Mouse (Mus musculus): ENCODE data around the gene Bag6. TPM values are rescaled to one million over a fixed set of nuclear protein-coding genes. Genes with fewer than 3 reads are reported as not detected.

The Bag6 gene
- total and polyA plus RNA-seq, 3 experiments = 26.0 to 152 (median 73.0) TPM

DNA sequence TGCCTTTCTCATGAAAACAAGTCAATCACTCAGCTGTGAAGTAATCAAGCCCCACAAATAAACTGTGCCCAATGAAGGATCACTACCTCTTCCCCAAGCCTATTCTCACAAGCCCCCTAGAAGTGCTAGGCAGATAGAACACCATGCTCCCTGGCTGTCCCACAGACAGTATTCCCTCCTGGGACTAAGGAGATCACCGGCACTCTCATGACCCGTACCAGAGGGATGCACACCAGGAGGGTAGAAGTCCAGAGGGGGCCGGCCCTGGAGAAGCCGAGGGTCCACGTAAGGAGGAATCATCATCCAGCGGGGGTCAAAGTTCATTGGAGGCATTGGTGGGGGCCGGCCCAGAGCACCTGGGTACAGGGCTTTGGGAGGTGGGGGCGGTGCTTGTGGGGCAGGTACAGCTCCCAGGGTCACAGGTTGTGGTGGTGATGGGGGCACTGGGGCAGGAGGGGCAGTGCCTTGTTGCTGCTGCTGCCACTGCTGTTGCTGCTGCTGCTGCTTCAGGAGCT, 22.7 kb downstream of the Bag6 start:
- H3K4me1 ChIP-seq (ENCODE audit: control insufficient read depth in 1 of 2, insufficient read depth in 2 of 2) = peaks cover 0 to 22% of the 10 kb centered on the region in 2 experiments; a peak in 2 of 4 replicates
- H3K9me3 ChIP-seq (replicated peaks; ENCODE audit: low read length) = no peaks in the 10 kb centered on the region
- in situ Hi-C loops (cut with MboI; ENCODE audit: low pct_ligation_motif_present, low pct_unique_long_range_greater_than_20kb, low sequenced_read_pairs) (no loop called here), dilution Hi-C loops (cut with MboI; ENCODE audit: extremely low pct_ligation_motif_present, extremely low pct_unique_long_range_greater_than_20kb, low sequenced_read_pairs) (no loop called here)
- H3K27ac ChIP-seq (ENCODE audit: insufficient read depth, low read depth) = no peak overlapping the region
- TF ChIP-seq KAT2A (IDR thresholded peaks at IDR 0.05; ENCODE audit: insufficient replicate concordance, low read length) = no peak
- TF ChIP-seq ZKSCAN1 (IDR thresholded peaks at IDR 0.05; ENCODE audit: borderline replicate concordance, low read depth, low read length) = no peak
- TF ChIP-seq MAFK (IDR thresholded peaks at IDR 0.05; ENCODE audit: insufficient replicate concordance, low read length) = no peak
- TF ChIP-seq JUN (IDR thresholded peaks at IDR 0.05; ENCODE audit: insufficient read depth, low read depth, low read length) = no peak
- TF ChIP-seq PAX5 (IDR thresholded peaks at IDR 0.05; ENCODE audit: low read length) = no peak
- no peak for TF ChIP-seq JUND (conservative IDR thresholded peaks at IDR 0.05; ENCODE audit: low read depth, low read length)
- TF ChIP-seq ZC3H11A (IDR thresholded peaks at IDR 0.05; ENCODE audit: low read depth, low read length) = no peak
- no peak for TF ChIP-seq MAZ (IDR thresholded peaks at IDR 0.05; ENCODE audit: low read depth, low read length)
- TF ChIP-seq MAX (IDR thresholded peaks at IDR 0.05; ENCODE audit: low read length) = no peak
- TF ChIP-seq CHD1 (IDR thresholded peaks at IDR 0.05; ENCODE audit: low read depth, low read length) = no peak
- no peak for TF ChIP-seq USF2 (conservative IDR thresholded peaks at IDR 0.05; ENCODE audit: low read depth, low read length)
- no peak for TF ChIP-seq MXI1 (IDR thresholded peaks at IDR 0.05; ENCODE audit: low read depth, low read length)
- TF ChIP-seq MYC (IDR thresholded peaks at IDR 0.05; ENCODE audit: low read depth, low read length) = no peak
- no peak for TF ChIP-seq TBP (conservative IDR thresholded peaks at IDR 0.05; ENCODE audit: low read depth, low read length)
- TF ChIP-seq E2F4 (IDR thresholded peaks at IDR 0.05; ENCODE audit: insufficient replicate concordance, low read depth, low read length) = no peak
- no peak for TF ChIP-seq ZNF384 (IDR thresholded peaks at IDR 0.05; ENCODE audit: low read depth, low read length)
- no peak for TF ChIP-seq ZMIZ1 (IDR thresholded peaks at IDR 0.05; ENCODE audit: low read depth, low read length)
- no peak overlapping the region for H3K4me2 ChIP-seq (ENCODE audit: insufficient read depth, low read depth, poor library complexity, severe bottlenecking)
- no peak overlapping the region for H3K4me3 ChIP-seq (replicated peaks in 1 of 3; ENCODE audit: low read depth in 2 of 3, low read length in 2 of 3, poor library complexity in 1 of 3)
- H3K27me3 ChIP-seq (replicated peaks) = no peaks in the 10 kb centered on the region
- no peak for DNase-seq (ENCODE audit: extremely low read depth)
- H3K79me2 ChIP-seq (replicated peaks; ENCODE audit: control insufficient read depth, extremely low read depth, insufficient read depth, poor library complexity, severe bottlenecking) = peaks cover 48% of the 10 kb centered on the region
- H3K9ac ChIP-seq (ENCODE audit: insufficient read depth, low read depth) = no peak overlapping the region
- peaks cover 93 to 100% of the 10 kb centered on the region in 2 experiments for H3K36me3 ChIP-seq (replicated peaks in 1 of 2; ENCODE audit: control insufficient read depth in 1 of 2, insufficient read depth in 1 of 2, low read length in 1 of 2)

GRCm38 (mm10) chr17:35158850-35159593, 24.0 kb downstream of the Bag6 start:
- H3K36me3 ChIP-seq (replicated peaks in 1 of 2; ENCODE audit: control insufficient read depth in 1 of 2, insufficient read depth in 1 of 2, low read length in 1 of 2) = peaks cover 80 to 90% of the 10 kb centered on the region in 2 experiments
- H3K4me1 ChIP-seq (ENCODE audit: control insufficient read depth in 1 of 2, insufficient read depth in 2 of 2) = peaks cover 0 to 25% of the 10 kb centered on the region in 2 experiments; a peak in 2 of 4 replicates
- no peaks in the 10 kb centered on the region for H3K27me3 ChIP-seq (replicated peaks)

More at GRCm38 (mm10) chr17:35158850-35159593, 24.0 kb downstream of the Bag6 start:
- dilution Hi-C loops (cut with MboI; ENCODE audit: extremely low pct_ligation_motif_present, extremely low pct_unique_long_range_greater_than_20kb, low sequenced_read_pairs) (no loop called here), in situ Hi-C loops (cut with MboI; ENCODE audit: low pct_ligation_motif_present, low pct_unique_long_range_greater_than_20kb, low sequenced_read_pairs) (no loop called here)
- no peak for TF ChIP-seq USF2 (conservative IDR thresholded peaks at IDR 0.05; ENCODE audit: low read depth, low read length)
- TF ChIP-seq NRF1 (IDR thresholded peaks at IDR 0.05; ENCODE audit: low read depth, low read length) = no peak
- no peak for TF ChIP-seq E2F4 (IDR thresholded peaks at IDR 0.05; ENCODE audit: insufficient replicate concordance, low read depth, low read length)
- no peak for TF ChIP-seq RCOR1 (conservative IDR thresholded peaks at IDR 0.05; ENCODE audit: low read depth, low read length)
- no peak for TF ChIP-seq JUN (IDR thresholded peaks at IDR 0.05; ENCODE audit: insufficient read depth, low read depth, low read length)
- TF ChIP-seq ZNF384 (IDR thresholded peaks at IDR 0.05; ENCODE audit: low read depth, low read length) = no peak
- no peak for TF ChIP-seq MAX (IDR thresholded peaks at IDR 0.05; ENCODE audit: low read length)
- TF ChIP-seq KAT2A (IDR thresholded peaks at IDR 0.05; ENCODE audit: insufficient replicate concordance, low read length) = no peak
- no peak for TF ChIP-seq RAD21 (IDR thresholded peaks at IDR 0.05; ENCODE audit: low read depth, low read length)
- no peak for TF ChIP-seq POLR2A (IDR thresholded peaks at IDR 0.05; ENCODE audit: low read depth, low read length)
- TF ChIP-seq ZKSCAN1 (IDR thresholded peaks at IDR 0.05; ENCODE audit: borderline replicate concordance, low read depth, low read length) = no peak
- no peak for TF ChIP-seq HCFC1 (IDR thresholded peaks at IDR 0.05; ENCODE audit: low read depth, low read length)
- TF ChIP-seq PAX5 (IDR thresholded peaks at IDR 0.05; ENCODE audit: low read length) = no peak
- TF ChIP-seq MEF2A (IDR thresholded peaks at IDR 0.05; ENCODE audit: borderline replicate concordance, low read depth, low read length) = no peak
- TF ChIP-seq TCF12 (IDR thresholded peaks at IDR 0.05; ENCODE audit: low read depth, low read length) = no peak
- Histone ChIP-seq H3K27ac (ENCODE audit: insufficient read depth, low read depth) (no peak overlapping the region), H3K4me2 (ENCODE audit: insufficient read depth, low read depth, poor library complexity, severe bottlenecking) (no peak overlapping the region), H3K79me2 (replicated peaks; ENCODE audit: control insufficient read depth, extremely low read depth, insufficient read depth, poor library complexity, severe bottlenecking) (peaks cover 61% of the 10 kb centered on the region), H3K4me3 (replicated peaks in 1 of 3; ENCODE audit: low read depth in 2 of 3, low read length in 2 of 3, poor library complexity in 1 of 3) (no peak overlapping the region), H3K9ac (ENCODE audit: insufficient read depth, low read depth) (no peak overlapping the region), H3K9me3 (replicated peaks; ENCODE audit: low read length) (no peaks in the 10 kb centered on the region)
- DNase-seq (ENCODE audit: extremely low read depth) = no peak
